Mouse (Mus musculus) heart, embryonic 13.5 days (tissue): ENCODE measurements at regions not wholly inside any gene's neighbourhood (a gene's known extent, or its start where the extent isn't known, plus 50 kb on each side); places are given as distances from the start of the nearest gene placed in this dataset.

ENCODE experiments used
- ATAC-seq: fragments of 200-750 bp; cut with Nextera tagmentation; 2 replicates; pipeline ENCODE4 v1.8.0; 2017; ENCODE audit warnings: moderate TSS enrichment; ENCODE audit not compliant: insufficient number of reproducible peaks, low FRiP score, low TSS enrichment; ENCODE audit errors: extremely low read depth
- H3K27ac ChIP-seq: fragments of 300-500 bp; sonication (generic); replicated peaks from 2 replicates; pipeline ENCODE4 v1.5.1; 2015; ENCODE audit warnings: moderate library complexity, mild to moderate bottlenecking, inconsistent platforms
- H3K27me3 ChIP-seq: fragments of 300-500 bp; sonication (generic); replicated peaks from 2 replicates; pipeline ENCODE4 v1.6.1; 2015; ENCODE audit warnings: mild to moderate bottlenecking, inconsistent platforms
- H3K36me3 ChIP-seq: fragments of 300-500 bp; sonication (generic); 2 replicates; pipeline ENCODE4 v1.6.1; 2015; ENCODE audit warnings: mild to moderate bottlenecking, inconsistent platforms
- H3K4me1 ChIP-seq: fragments of 300-500 bp; sonication (generic); 2 replicates; pipeline ENCODE4 v1.6.1; 2015; ENCODE audit warnings: inconsistent platforms
- H3K4me2 ChIP-seq: fragments of 300-500 bp; sonication (generic); 2 replicates; pipeline ENCODE4 v1.6.1; 2015; ENCODE audit warnings: inconsistent platforms, mild to moderate bottlenecking, moderate library complexity
- H3K4me3 ChIP-seq: fragments of 300-500 bp; sonication (generic); 2 replicates; pipeline ENCODE4 v1.5.1; 2015; ENCODE audit warnings: moderate library complexity, mild to moderate bottlenecking, inconsistent platforms
- H3K9ac ChIP-seq: fragments of 300-500 bp; sonication (generic); 2 replicates; pipeline ENCODE4 v1.6.1; 2015; ENCODE audit warnings: inconsistent platforms, mild to moderate bottlenecking, moderate library complexity
- H3K9me3 ChIP-seq: fragments of 300-500 bp; sonication (generic); 2 replicates; pipeline ENCODE4 v1.6.1; 2016; ENCODE audit warnings: inconsistent platforms
- WGBS: fragments of 180-500 bp; shearing (Covaris S2); methylation state at CpG from one replicate; pipeline ENCODE4 v1.1.7; 2015; ENCODE audit warnings: mixed read lengths; 5-methylcytosine and 5-hydroxymethylcytosine counted together

GRCm38 (mm10) chr6:101858895-101859294 lies 481.2 kb upstream of the Pdzrn3 start:
- no peaks in the 10 kb centered on the region for H3K4me1 ChIP-seq
- WGBS, result 63% methylated on average over 5 of the region's 5 CpGs
- no peak overlapping the region for H3K27ac ChIP-seq
- no peaks in the 10 kb centered on the region for H3K36me3 ChIP-seq
- no peaks in the 10 kb centered on the region for H3K9me3 ChIP-seq
- no peak overlapping the region for H3K4me2 ChIP-seq
- ATAC-seq, result no peak
- H3K9ac ChIP-seq, result no peak overlapping the region
- no peaks in the 10 kb centered on the region for H3K27me3 ChIP-seq
- no peak overlapping the region for H3K4me3 ChIP-seq

GRCm38 (mm10) chr6:101840695-101841094 lies 463.0 kb upstream of the Pdzrn3 start:
- H3K4me1 ChIP-seq, result peaks cover 7% of the 10 kb centered on the region
- no peak overlapping the region for H3K27ac ChIP-seq
- H3K4me2 ChIP-seq, result no peak overlapping the region
- no peak for ATAC-seq
- no peaks in the 10 kb centered on the region for H3K9me3 ChIP-seq
- H3K4me3 ChIP-seq, result no peak overlapping the region
- no peaks in the 10 kb centered on the region for H3K27me3 ChIP-seq
- H3K9ac ChIP-seq, result no peak overlapping the region
- H3K36me3 ChIP-seq, result no peaks in the 10 kb centered on the region
- 75% methylated on average over 4 of the region's 4 CpGs for WGBS

- H3K4me2 ChIP-seq, result no peak overlapping the region
- H3K27me3 ChIP-seq, result no peaks in the 10 kb centered on the region
- 74% methylated on average over 6 of the region's 6 CpGs for WGBS
- H3K9me3 ChIP-seq, result no peaks in the 10 kb centered on the region
- peaks cover 7% of the 10 kb centered on the region for H3K4me1 ChIP-seq
- ATAC-seq, result no peak
- no peaks in the 10 kb centered on the region for H3K36me3 ChIP-seq
- H3K9ac ChIP-seq, result no peak overlapping the region
- H3K27ac ChIP-seq, result no peak overlapping the region
- no peak overlapping the region for H3K4me3 ChIP-seq
Measured at GRCm38 (mm10) chr6:101837563-101837962, 459.9 kb upstream of the Pdzrn3 start.

- no peak overlapping the region for H3K9ac ChIP-seq
- H3K4me1 ChIP-seq, result no peaks in the 10 kb centered on the region
- H3K4me3 ChIP-seq, result no peak overlapping the region
- no peak for ATAC-seq
- H3K27me3 ChIP-seq, result no peaks in the 10 kb centered on the region
- H3K27ac ChIP-seq, result no peak overlapping the region
- 74% methylated on average over 2 of the region's 2 CpGs for WGBS
- H3K36me3 ChIP-seq, result no peaks in the 10 kb centered on the region
- H3K4me2 ChIP-seq, result no peak overlapping the region
- H3K9me3 ChIP-seq, result no peaks in the 10 kb centered on the region
Measured at GRCm38 (mm10) chr6:101793986-101794385, 416.3 kb upstream of the Pdzrn3 start.

GRCm38 (mm10) chr6:101777864-101778263 lies 400.2 kb upstream of the Pdzrn3 start:
- Histone ChIP-seq H3K9me3 (0 out of 2 replicates have a peak, but pooled peaks cover 3% of the 10 kb centered on the region), H3K36me3 (no peaks in the 10 kb centered on the region), H3K9ac (no peak overlapping the region), H3K27ac (no peak overlapping the region), H3K4me1 (no peaks in the 10 kb centered on the region), H3K4me3 (no peak overlapping the region), H3K4me2 (no peak overlapping the region), H3K27me3 (no peaks in the 10 kb centered on the region)
- ATAC-seq, result no peak
- WGBS, result 90% methylated on average over 3 of the region's 3 CpGs

- no peak overlapping the region for H3K4me2 ChIP-seq
- H3K9ac ChIP-seq, result no peak overlapping the region
- H3K9me3 ChIP-seq, result 0 out of 2 replicates have a peak, but pooled peaks cover 8% of the 10 kb centered on the region
- no peak for ATAC-seq
- H3K27ac ChIP-seq, result no peak overlapping the region
- no peak overlapping the region for H3K4me3 ChIP-seq
- no peaks in the 10 kb centered on the region for H3K4me1 ChIP-seq
- no peaks in the 10 kb centered on the region for H3K36me3 ChIP-seq
- WGBS, result 70% methylated on average over 5 of the region's 5 CpGs
- no peaks in the 10 kb centered on the region for H3K27me3 ChIP-seq
Measured at GRCm38 (mm10) chr6:101773151-101773550, 395.5 kb upstream of the Pdzrn3 start.

- H3K9me3 ChIP-seq, result peaks cover 9% of the 10 kb centered on the region; the same call in 1 of the 2 replicates
- H3K27ac ChIP-seq, result no peak overlapping the region
- no peaks in the 10 kb centered on the region for H3K27me3 ChIP-seq
- no peak for ATAC-seq
- H3K4me1 ChIP-seq, result no peaks in the 10 kb centered on the region
- no peak overlapping the region for H3K4me3 ChIP-seq
- no peak overlapping the region for H3K4me2 ChIP-seq
- H3K9ac ChIP-seq, result no peak overlapping the region
- no peaks in the 10 kb centered on the region for H3K36me3 ChIP-seq
- WGBS, result 29% methylated on average over 3 of the region's 3 CpGs
Measured at GRCm38 (mm10) chr6:101735107-101735506, 357.4 kb upstream of the Pdzrn3 start.

GRCm38 (mm10) chr6:101720513-101720912 lies 342.8 kb upstream of the Pdzrn3 start:
- H3K4me1 ChIP-seq, result no peaks in the 10 kb centered on the region
- no peaks in the 10 kb centered on the region for H3K9me3 ChIP-seq
- no peak overlapping the region for H3K4me3 ChIP-seq
- no peak overlapping the region for H3K4me2 ChIP-seq
- no peaks in the 10 kb centered on the region for H3K36me3 ChIP-seq
- H3K27ac ChIP-seq, result no peak overlapping the region
- ATAC-seq, result no peak
- H3K27me3 ChIP-seq, result no peaks in the 10 kb centered on the region
- no peak overlapping the region for H3K9ac ChIP-seq

- H3K36me3 ChIP-seq, result no peaks in the 10 kb centered on the region
- no peaks in the 10 kb centered on the region for H3K27me3 ChIP-seq
- H3K4me2 ChIP-seq, result no peak overlapping the region
- no peak overlapping the region for H3K9ac ChIP-seq
- 80% methylated on average over 2 of the region's 2 CpGs for WGBS
- no peaks in the 10 kb centered on the region for H3K4me1 ChIP-seq
- H3K27ac ChIP-seq, result no peak overlapping the region
- no peak for ATAC-seq
- no peaks in the 10 kb centered on the region for H3K9me3 ChIP-seq
- no peak overlapping the region for H3K4me3 ChIP-seq
Measured at GRCm38 (mm10) chr6:101689684-101690083, 312.0 kb upstream of the Pdzrn3 start.

GRCm38 (mm10) chr6:101686578-101686977 lies 308.9 kb upstream of the Pdzrn3 start:
- H3K9me3 ChIP-seq, result no peaks in the 10 kb centered on the region
- no peaks in the 10 kb centered on the region for H3K4me1 ChIP-seq
- no peak overlapping the region for H3K4me3 ChIP-seq
- no peak overlapping the region for H3K27ac ChIP-seq
- no peaks in the 10 kb centered on the region for H3K36me3 ChIP-seq
- H3K4me2 ChIP-seq, result no peak overlapping the region
- no peak for ATAC-seq
- no peak overlapping the region for H3K9ac ChIP-seq
- no peaks in the 10 kb centered on the region for H3K27me3 ChIP-seq

GRCm38 (mm10) chr6:101685734-101686133 lies 308.0 kb upstream of the Pdzrn3 start:
- Histone ChIP-seq H3K4me3 (no peak overlapping the region), H3K27me3 (no peaks in the 10 kb centered on the region), H3K4me1 (no peaks in the 10 kb centered on the region), H3K27ac (no peak overlapping the region), H3K4me2 (no peak overlapping the region), H3K36me3 (no peaks in the 10 kb centered on the region), H3K9me3 (no peaks in the 10 kb centered on the region), H3K9ac (no peak overlapping the region)
- no peak for ATAC-seq
- WGBS, result 69% methylated on average over 8 of the region's 8 CpGs

- Histone ChIP-seq H3K9me3 (no peaks in the 10 kb centered on the region), H3K4me1 (no peaks in the 10 kb centered on the region), H3K27ac (no peak overlapping the region), H3K9ac (no peak overlapping the region), H3K4me2 (no peak overlapping the region), H3K4me3 (no peak overlapping the region), H3K36me3 (no peaks in the 10 kb centered on the region), H3K27me3 (no peaks in the 10 kb centered on the region)
- ATAC-seq, result no peak
- 57% methylated on average over 2 of the region's 2 CpGs for WGBS
Measured at GRCm38 (mm10) chr6:101684390-101684789, 306.7 kb upstream of the Pdzrn3 start.
